In genomic region chr16:91042640-91043039, GRCm38 (mm10) we compare ENCODE assay signal across 7 mouse cellular contexts. TPM values are rescaled to one million over a fixed set of nuclear protein-coding genes. Genes with fewer than 3 reads are reported as not detected.
DNase-seq lines count a peak whose midpoint lies in the region; ATAC-seq lines count a peak whose summit lies in the region.

No protein-coding gene starts in this region.

- WGBS in forebrain, embryonic 14.5 days: 63% methylated on average over 1 of the region's 1 CpGs
- WGBS in limb, embryonic 15.5 days: 51% methylated on average over 1 of the region's 1 CpGs
- WGBS in stomach, embryonic 16.5 days: 55% methylated on average over 1 of the region's 1 CpGs

- no peaks in the 10 kb centered on the region for H3K9me3 ChIP-seq in megakaryocyte, embryonic 14.5 days
- H3K9me3 ChIP-seq in forebrain, embryonic 14.5 days (replicated peaks; ENCODE audit: control insufficient read depth, low read length): no peaks in the 10 kb centered on the region
- H3K9me3 ChIP-seq in limb, embryonic 15.5 days: no peaks in the 10 kb centered on the region
- H3K9me3 ChIP-seq in stomach, embryonic 16.5 days (replicated peaks; ENCODE audit: control insufficient read depth, low read length): no peaks in the 10 kb centered on the region

- H3K9ac ChIP-seq in forebrain, embryonic 14.5 days (ENCODE audit: low read length): peak overlapping the region; percentile 51
- H3K9ac ChIP-seq in limb, embryonic 15.5 days: no peak overlapping the region
- peak overlapping the region; percentile 52 for H3K9ac ChIP-seq in stomach, embryonic 16.5 days (ENCODE audit: low read length)

- no peak overlapping the region for H3K27ac ChIP-seq in forebrain, embryonic 14.5 days (ENCODE audit: low read depth, low read length)
- no peak overlapping the region for H3K27ac ChIP-seq in limb, embryonic 15.5 days
- no peak overlapping the region for H3K27ac ChIP-seq in stomach, embryonic 16.5 days (ENCODE audit: low read length)

- no peaks in the 10 kb centered on the region for H3K27me3 ChIP-seq in megakaryocyte, embryonic 14.5 days (replicated peaks)
- no peaks in the 10 kb centered on the region for H3K27me3 ChIP-seq in forebrain, embryonic 14.5 days (replicated peaks; ENCODE audit: control insufficient read depth, insufficient read depth, low read length)
- no peaks in the 10 kb centered on the region for H3K27me3 ChIP-seq in limb, embryonic 15.5 days
- H3K27me3 ChIP-seq in stomach, embryonic 16.5 days (ENCODE audit: control insufficient read depth, insufficient read depth, low read length): no peaks in the 10 kb centered on the region

- peak overlapping the region; percentile 100 for H3K4me3 ChIP-seq in megakaryocyte, embryonic 14.5 days (replicated peaks)
- H3K4me3 ChIP-seq in forebrain, embryonic 14.5 days (ENCODE audit: low read depth, low read length): peak overlapping the region; percentile 95
- H3K4me3 ChIP-seq in limb, embryonic 15.5 days: peak overlapping the region; percentile 21
- peak overlapping the region; percentile 18 for H3K4me3 ChIP-seq in stomach, embryonic 16.5 days (replicated peaks; ENCODE audit: low read length)

- H3K4me1 ChIP-seq in megakaryocyte, embryonic 14.5 days: peaks cover 48% of the 10 kb centered on the region
- H3K4me1 ChIP-seq in forebrain, embryonic 14.5 days (ENCODE audit: control insufficient read depth, insufficient read depth, low read length): peaks cover 11% of the 10 kb centered on the region
- peaks cover 3% of the 10 kb centered on the region for H3K4me1 ChIP-seq in limb, embryonic 15.5 days
- peaks cover 8% of the 10 kb centered on the region for H3K4me1 ChIP-seq in stomach, embryonic 16.5 days (ENCODE audit: control insufficient read depth, insufficient read depth, low read length)

- peak overlapping the region; percentile 64 for H3K4me2 ChIP-seq in forebrain, embryonic 14.5 days (ENCODE audit: low read length)
- H3K4me2 ChIP-seq in limb, embryonic 15.5 days: peak overlapping the region; percentile 53
- H3K4me2 ChIP-seq in stomach, embryonic 16.5 days (ENCODE audit: low read depth, low read length): peak overlapping the region; percentile 48

- no peak for DNase-seq in forebrain, embryonic 14.5 days (ENCODE audit: low spot score)
- no peak for DNase-seq in cerebellum, adult 18-20 months
- no peak for DNase-seq in cerebellum, postnatal 10 days

- peaks cover 42% of the 10 kb centered on the region for H3K36me3 ChIP-seq in megakaryocyte, embryonic 14.5 days (replicated peaks; ENCODE audit: low read length)
- peaks cover 31% of the 10 kb centered on the region for H3K36me3 ChIP-seq in forebrain, embryonic 14.5 days (ENCODE audit: control insufficient read depth, insufficient read depth, low read length)
- peaks cover 20% of the 10 kb centered on the region for H3K36me3 ChIP-seq in limb, embryonic 15.5 days
- no peaks in the 10 kb centered on the region for H3K36me3 ChIP-seq in stomach, embryonic 16.5 days (ENCODE audit: control insufficient read depth, insufficient read depth, low read length)

- no peak for ATAC-seq in megakaryocyte, adult 5-6 weeks (ENCODE audit: poor library complexity, severe bottlenecking)
- ATAC-seq in forebrain, embryonic 14.5 days: no peak
- ATAC-seq in limb, embryonic 15.5 days (ENCODE audit: insufficient number of reproducible peaks, low FRiP score, low TSS enrichment, low read depth): no peak
- no peak for ATAC-seq in stomach, embryonic 16.5 days (ENCODE audit: insufficient read depth, low FRiP score)

RNA-seq across cellular contexts. Expression of gene Paxbp1, which starts 1.7 kb away (rescaled TPM):
- 2.0 and 4.8 TPM in 2 replicates for polyA plus RNA-seq in megakaryocyte, embryonic 14.5 days (2012; ENCODE audit: insufficient read depth, low replicate concordance)
- total RNA-seq in megakaryocyte, adult 5-6 weeks (2015): 71.3 and 81.9 TPM in 2 replicates
- total RNA-seq in megakaryocyte, adult 5-6 weeks (2017): 68.3 and 79.2 TPM in 2 replicates
- polyA plus RNA-seq in forebrain, embryonic 14.5 days (2014; fragmentation: Nextera tagmentation; extraction: Ambion mirVana): 48.1 and 71.6 TPM in 2 replicates
- polyA plus RNA-seq in limb, embryonic 15.5 days (2015; fragmentation: Nextera tagmentation; extraction: Ambion mirVana): 51.9 and 55.1 TPM in 2 replicates
- polyA plus RNA-seq in stomach, embryonic 16.5 days (2015; fragmentation: Nextera tagmentation; extraction: Ambion mirVana): 43.3 and 46.5 TPM in 2 replicates

RNA-seq across cellular contexts. Expression of gene Synj1, which starts 31.5 kb away (rescaled TPM):
- 4.5 and 14.4 TPM in 2 replicates for polyA plus RNA-seq in megakaryocyte, embryonic 14.5 days (2012; ENCODE audit: insufficient read depth, low replicate concordance)
- 95.7 and 105 TPM in 2 replicates for total RNA-seq in megakaryocyte, adult 5-6 weeks (2015)
- 44.6 and 61.5 TPM in 2 replicates for total RNA-seq in megakaryocyte, adult 5-6 weeks (2017)
- 29.7 and 44.4 TPM in 2 replicates for polyA plus RNA-seq in forebrain, embryonic 14.5 days (2014; fragmentation: Nextera tagmentation; extraction: Ambion mirVana)
- polyA plus RNA-seq in limb, embryonic 15.5 days (2015; fragmentation: Nextera tagmentation; extraction: Ambion mirVana): 10.4 and 10.9 TPM in 2 replicates
- polyA plus RNA-seq in stomach, embryonic 16.5 days (2015; fragmentation: Nextera tagmentation; extraction: Ambion mirVana): 9.7 and 14.6 TPM in 2 replicates

RNA-seq across cellular contexts. Expression of gene 4932438H23Rik, which starts 52.3 kb away (rescaled TPM):
- polyA plus RNA-seq in megakaryocyte, embryonic 14.5 days (2012; ENCODE audit: insufficient read depth, low replicate concordance): not detected in 2 replicates
- total RNA-seq in megakaryocyte, adult 5-6 weeks (2015): 0.09 TPM in 1 of 2 replicates, not detected in the other
- total RNA-seq in megakaryocyte, adult 5-6 weeks (2017): 0.12 and 0.15 TPM in 2 replicates
- 0.48 and 1.0 TPM in 2 replicates for polyA plus RNA-seq in forebrain, embryonic 14.5 days (2014; fragmentation: Nextera tagmentation; extraction: Ambion mirVana)
- polyA plus RNA-seq in limb, embryonic 15.5 days (2015; fragmentation: Nextera tagmentation; extraction: Ambion mirVana): 0.15 and 0.76 TPM in 2 replicates
- 0.13 and 0.27 TPM in 2 replicates for polyA plus RNA-seq in stomach, embryonic 16.5 days (2015; fragmentation: Nextera tagmentation; extraction: Ambion mirVana)

Comparison
In these comparisons a context has a peak if more than half of its experiments do, and no peak if none do; other contexts are left out.
1. H3K4me3 ChIP-seq: peak in every context shown above with its lines; median percentile 100 in megakaryocyte, embryonic 14.5 days; 95 in forebrain, embryonic 14.5 days; 21 in limb, embryonic 15.5 days; 18 in stomach, embryonic 16.5 days.